Mouse (Mus musculus): ENCODE data around the gene Miox. TPM values are rescaled to one million over a fixed set of nuclear protein-coding genes. Genes with fewer than 3 reads are reported as not detected.

Miox gene
- total RNA-seq, 2 experiments from 2014 or later = not detected

DNA sequence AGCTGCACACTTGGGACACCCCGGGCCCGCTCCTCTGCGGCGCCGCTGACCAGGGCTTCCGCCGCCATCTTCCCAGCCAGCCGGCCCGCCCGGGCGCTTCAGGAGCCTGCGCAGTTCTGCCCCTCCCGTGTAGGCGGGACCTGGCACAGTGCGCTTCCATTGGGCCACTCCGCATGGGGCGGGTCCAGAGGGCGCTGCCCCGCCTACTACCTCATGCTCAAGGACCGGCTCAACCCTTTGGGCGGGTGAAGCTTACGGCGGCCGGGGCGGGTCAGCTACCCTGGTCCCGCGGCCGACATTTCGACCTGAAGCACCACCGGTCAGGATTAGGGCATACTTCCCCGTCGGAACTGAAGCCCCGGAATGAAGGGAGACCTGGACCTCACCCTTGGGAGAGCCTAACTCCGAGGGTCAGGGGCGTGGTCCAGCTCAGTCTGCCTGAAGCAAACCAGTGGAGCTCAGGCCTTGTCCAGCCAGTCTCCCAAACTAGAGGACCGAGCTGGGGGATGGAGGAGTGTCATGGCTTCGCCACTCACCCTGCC lies 18.9 kb upstream of the Miox start, which contains the start of gene Sbf1:
Gene Sbf1, minus strand, starts transcription at position 122 of the 542 bp plus-strand sequence.
- DNase-seq (ENCODE audit: low spot score in 2 of 2) = peak; percentile 97 to 98

- DNase-seq (ENCODE audit: low spot score in 2 of 2) = no peak
These were observed 18.1 kb upstream of the Miox start for GRCm38 (mm10) chr15:89316146-89316545.

DNA sequence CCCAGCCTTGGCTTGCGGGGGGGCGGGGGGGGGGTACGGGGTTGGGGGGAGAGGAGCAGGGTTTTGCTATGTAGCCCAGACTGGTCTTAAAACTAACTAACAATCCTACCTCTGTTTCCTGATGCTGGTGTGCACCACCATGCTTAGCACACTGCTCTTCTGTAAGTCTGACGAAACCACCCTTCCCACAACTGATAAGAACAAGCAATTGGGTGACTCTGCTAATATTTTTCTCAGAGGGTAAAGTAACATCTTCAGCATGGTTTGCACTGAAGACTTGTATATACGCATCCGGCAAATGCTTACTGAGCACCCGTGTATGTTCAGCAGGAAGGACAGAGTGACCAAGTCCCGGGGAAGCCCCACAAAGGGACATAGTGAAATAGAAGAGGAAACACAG lies 12.9 kb upstream of the Miox start:
- no peak for DNase-seq (ENCODE audit: low spot score in 2 of 2)

DNA sequence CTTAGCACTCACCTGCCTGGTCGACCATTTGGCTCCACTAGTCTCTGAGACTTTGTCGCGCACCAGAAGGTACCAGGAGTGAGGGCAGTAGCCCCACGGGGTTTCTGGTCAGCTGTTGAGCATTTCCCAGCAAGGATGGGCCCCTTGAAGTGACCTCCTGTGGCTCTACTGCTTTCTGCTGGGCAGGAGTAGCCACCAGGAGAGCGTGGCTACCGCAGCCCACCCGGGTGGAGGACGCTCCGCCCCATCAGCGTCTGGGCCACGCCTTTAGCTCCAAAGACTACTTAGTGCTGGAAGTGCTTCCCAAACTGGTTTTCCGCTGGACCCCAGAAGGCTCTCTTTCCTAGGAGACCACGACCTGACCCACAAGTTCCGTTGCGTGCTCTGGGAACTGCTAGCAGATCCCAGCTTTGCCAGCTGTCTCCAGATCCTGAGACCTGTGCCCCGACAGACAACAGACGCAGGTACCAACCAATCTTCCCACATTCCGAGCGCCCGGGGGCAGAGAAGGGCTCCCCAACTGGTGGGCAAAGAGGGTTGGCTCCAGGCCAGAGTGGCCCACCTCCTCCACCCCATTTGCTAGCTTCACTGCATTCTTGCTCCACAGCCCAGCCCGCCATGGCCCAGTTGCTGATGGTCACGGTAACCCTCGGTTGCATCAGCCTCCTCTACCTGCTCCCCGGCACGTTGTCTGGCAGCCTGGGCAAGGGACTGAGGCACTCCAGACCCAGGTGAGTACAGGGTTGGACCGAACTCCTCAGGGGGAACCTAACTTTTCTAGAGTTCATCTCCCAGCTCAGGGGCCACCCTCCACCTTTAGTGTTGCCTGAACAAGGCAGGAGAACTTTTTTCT lies 11.3 kb upstream of the Miox start, which contains the start of gene Adm2:
Gene Adm2, plus strand, starts transcription at position 51 of the 853 bp plus-strand sequence.
- no peak for DNase-seq (ENCODE audit: low spot score in 2 of 2)

- DNase-seq (ENCODE audit: low spot score in 2 of 2) = no peak
These were observed 10.5 kb upstream of the Miox start for GRCm38 (mm10) chr15:89323656-89324055.

DNA sequence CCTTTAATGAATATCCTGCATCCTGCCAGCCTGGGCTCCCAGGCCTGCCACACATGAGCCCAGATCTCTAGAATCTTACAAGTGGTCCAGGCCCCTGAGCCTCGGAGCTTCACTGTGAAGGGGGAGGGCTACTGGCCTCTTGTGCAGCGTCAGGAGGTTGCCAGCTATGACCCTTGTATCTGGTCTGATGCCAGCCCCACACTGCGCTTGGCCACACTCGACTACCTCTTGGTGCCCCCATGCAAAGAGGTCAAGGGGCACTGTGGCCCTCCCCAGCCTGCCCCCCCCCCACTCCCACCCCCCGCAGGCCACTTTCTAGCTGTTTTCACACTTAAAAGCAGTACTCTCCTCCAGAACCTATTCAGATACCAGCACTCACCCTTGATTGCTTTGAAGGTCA lies 7.8 kb upstream of the Miox start:
- DNase-seq (ENCODE audit: low spot score in 2 of 2) = no peak

DNA sequence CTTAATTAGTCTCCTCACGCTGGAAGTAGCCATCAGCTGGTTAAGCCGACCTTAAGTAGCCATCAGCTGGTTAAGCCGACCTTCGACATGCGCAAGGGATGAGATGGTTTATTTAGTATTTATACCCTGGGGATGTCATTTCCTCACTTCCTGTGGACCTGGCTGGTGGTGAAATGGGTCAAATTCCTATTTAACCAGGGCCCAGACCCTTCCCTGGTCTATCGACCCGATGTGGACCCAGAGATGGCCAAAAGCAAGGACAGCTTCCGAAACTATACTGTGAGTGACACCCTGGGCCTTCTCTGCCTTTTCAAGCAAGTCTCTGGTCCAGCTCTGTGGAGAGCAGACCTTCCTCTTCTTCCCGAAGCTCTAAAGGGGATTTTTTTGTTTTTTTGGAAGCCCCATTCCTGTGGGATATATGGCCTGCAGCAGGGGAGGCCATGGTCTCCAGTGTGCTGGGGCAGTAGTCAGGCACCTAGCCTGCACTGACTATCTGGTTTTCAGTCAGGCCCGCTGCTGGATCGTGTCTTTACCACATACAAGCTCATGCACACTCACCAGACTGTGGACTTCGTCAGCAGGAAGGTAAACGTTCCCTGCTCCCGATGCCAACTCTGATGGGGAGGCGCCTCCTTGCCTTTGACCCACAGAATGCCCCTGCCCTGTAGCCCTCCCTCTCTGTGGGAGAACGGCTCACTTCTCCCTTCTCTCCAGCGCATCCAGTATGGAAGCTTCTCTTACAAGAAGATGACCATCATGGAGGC lies 758 bp downstream of the Miox start:
- DNase-seq (ENCODE audit: low spot score in 2 of 2) = no peak

DNA sequence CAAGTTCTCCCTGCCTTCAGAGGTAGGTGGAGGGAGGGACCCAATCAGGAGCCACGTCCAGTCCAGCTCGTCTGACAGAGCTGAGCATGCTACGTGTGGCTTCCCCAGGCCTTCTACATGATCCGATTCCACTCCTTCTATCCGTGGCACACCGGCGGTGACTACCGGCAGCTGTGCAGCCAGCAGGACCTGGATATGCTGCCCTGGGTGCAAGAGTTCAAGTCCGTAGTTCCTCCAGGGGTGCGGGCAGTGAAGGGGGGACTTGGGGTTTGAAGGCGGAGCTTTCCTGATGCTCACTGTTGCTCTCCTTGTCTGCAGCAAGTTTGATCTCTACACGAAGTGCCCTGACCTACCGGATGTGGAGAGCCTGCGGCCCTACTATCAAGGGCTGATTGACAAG lies 2.2 kb downstream of the Miox start:
- DNase-seq (ENCODE audit: low spot score in 2 of 2) = no peak

DNA sequence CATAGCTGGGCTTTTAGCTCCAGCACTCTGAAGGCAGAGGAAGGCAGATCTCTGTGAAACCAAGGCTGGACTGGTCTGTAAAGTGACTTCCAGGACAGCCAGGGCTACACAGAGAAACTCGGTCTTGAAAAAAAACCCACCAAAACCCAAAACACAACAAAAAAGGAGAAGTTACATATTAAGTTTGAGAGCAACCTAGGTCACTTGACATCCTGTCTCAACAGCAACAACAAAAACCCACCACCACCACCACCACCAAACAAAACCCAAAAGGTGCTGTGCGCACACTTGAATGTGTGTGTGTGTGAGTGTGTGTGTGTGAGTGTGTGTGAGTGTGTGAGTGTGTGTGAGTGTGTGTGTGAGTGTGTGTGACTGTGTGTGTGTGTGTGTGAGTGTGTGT lies 5.5 kb downstream of the Miox start:
- no peak for DNase-seq (ENCODE audit: low spot score in 2 of 2)

DNA sequence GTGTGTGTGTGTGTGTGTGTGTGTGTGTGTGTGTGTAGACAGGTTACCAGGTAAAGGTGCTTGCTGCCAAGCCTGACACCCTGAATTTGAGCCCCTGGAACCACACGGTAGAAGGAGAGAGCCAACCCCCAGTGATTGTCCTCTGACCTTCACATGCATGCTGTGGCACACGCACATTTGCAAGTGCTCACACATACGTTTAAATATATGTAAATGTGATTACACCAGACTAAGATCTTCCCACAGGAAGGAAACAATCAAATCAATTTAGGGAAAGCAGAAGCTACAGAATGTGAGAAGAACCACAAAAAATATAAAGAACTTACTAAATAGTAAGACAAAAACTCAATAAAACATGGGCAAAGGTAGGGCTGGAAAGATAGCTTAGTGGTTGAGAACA lies 5.9 kb downstream of the Miox start:
- DNase-seq (ENCODE audit: low spot score in 2 of 2) = no peak

DNA sequence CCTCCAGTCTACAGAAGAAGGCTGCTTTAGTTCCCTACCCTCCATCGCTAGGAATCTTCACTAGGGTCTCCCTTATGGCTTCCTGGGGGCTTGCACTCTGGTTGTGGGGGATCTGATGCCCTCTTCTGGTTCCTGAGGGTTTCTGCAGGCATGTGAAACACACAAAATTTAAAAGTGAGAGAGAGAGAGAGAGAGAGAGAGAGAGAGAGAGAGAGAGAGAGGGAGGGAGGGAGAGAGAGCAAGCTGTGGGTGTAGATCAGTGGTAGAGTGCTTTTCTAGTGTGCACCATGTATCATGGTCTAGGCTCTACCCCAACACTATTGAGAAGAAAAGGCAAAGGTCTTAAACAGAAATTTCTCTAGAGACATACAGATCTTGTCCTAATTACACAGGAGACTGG lies 7.5 kb downstream of the Miox start:
- DNase-seq (ENCODE audit: low spot score in 2 of 2) = no peak

DNA sequence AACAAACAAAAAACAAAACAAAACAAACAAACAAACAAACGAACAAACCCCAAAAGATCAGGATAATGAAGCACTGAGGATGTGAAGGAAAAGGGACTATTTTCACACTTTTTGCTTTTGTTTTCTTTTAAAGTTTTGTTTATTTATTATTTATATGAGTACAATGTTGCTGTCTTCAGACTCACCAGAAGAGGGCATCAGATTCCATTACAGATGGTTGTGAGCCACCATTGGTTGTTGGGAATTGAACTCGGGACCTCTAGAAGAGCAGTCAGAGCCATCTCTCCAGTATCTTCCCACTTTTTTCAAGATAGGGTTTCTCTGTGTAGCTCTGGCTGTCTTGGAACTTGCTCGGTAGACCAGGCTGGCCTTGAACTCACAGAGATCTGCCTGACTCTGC lies 9.1 kb downstream of the Miox start:
- DNase-seq (ENCODE audit: low spot score in 2 of 2) = no peak

DNA sequence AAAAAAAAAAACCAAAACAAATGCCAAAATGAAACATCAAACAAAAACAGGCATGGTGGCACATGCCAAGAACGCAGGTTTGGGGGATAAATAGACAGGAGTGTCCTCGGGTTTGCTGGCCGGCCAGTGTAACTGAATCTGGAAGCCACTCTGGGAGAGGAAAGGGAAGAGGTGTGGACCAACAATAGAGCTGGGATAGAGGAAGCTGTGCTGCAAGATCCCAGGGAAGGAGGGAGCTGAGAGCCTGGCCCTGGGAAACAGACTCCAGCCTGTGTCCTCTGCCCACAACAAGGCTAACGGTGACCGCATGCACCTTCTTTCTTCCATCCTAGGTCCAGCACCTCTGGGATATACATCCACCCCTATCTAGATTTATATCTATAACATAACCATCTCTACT lies 16.2 kb downstream of the Miox start:
- no peak for DNase-seq (ENCODE audit: low spot score in 2 of 2)

- DNase-seq (ENCODE audit: low spot score in 2 of 2) = no peak
These were observed 17.1 kb downstream of the Miox start for GRCm38 (mm10) chr15:89351302-89351701.

GRCm38 (mm10) chr15:89352054-89352453 lies 17.9 kb downstream of the Miox start:
- no peak for DNase-seq (ENCODE audit: low spot score in 2 of 2)

GRCm38 (mm10) chr15:89352795-89353194 lies 18.6 kb downstream of the Miox start:
- DNase-seq (ENCODE audit: low spot score in 2 of 2) = no peak

DNA sequence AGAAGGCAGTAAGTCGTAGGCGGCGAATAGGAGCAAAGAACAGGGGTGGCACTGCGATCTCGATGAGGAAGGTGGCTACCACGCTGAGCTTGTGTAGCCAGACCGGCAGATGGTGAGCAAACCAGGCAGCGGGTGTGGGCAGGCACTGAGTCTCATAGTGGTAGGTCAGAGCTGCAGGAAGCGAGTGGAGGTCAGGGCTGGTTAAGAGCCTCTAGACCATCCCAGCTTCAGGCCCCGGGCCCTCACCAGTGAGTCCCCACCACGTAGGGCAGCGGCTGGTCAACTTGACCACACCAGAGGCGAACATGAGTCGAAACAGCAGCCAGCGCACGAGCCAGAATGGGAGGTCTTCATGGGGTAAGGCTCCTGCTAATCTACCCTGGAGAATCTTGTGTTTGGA lies 19.6 kb downstream of the Miox start:
- DNase-seq (ENCODE audit: low spot score in 2 of 2) = no peak

- no peak for DNase-seq (ENCODE audit: low spot score in 2 of 2)
These were observed 20.3 kb downstream of the Miox start for GRCm38 (mm10) chr15:89354455-89354854.

DNA sequence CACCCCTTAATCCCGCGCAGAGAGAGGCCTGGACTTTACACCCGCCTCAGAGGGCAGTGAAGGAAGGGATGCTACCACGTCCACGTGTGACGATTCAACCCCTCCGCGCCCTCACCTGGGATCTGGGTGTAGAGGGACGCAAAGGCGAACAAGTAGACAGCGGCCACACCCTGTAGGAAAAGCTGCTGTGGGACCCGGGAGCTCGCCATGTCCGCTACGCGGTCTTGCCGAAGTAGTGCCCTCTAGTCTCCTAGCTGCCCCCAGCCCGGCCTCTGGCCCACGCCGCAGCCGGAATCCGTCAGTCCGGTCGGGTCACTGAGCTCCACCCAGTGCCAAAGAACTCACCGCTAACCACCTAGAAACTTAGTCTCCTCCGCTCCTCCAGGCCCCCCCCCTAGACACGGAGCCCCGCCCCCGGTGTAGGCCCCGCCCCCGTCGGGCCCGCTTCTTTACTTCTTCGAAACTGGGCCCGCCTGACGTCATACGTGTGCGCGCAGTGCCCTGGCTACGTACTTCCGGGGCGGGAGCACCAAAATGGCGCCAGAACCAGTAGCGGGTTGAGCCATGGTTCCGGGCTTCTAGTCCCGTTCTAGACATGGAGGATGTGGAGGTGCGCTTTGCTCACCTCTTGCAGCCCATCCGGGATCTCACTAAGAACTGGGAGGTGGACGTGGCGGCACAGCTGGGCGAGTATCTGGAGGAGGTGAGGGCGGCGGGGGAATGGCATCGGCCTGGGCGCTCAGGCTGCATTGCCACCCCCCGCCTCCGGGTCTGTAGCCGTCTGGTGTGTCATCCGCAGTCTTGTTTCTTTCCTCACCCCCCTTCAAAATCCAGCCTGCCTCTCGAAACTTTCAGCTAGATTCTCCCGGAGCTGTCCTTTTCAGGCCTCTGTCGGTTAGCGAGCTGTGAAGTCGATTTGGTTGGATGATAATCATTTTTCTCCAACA lies 21.3 kb downstream of the Miox start, which contains the start of the genes Lmf2 and Ncaph2:
Gene Lmf2, minus strand, starts transcription at position 419 of the 947 bp plus-strand sequence.
Gene Ncaph2, plus strand, starts transcription at position 479 of the 947 bp plus-strand sequence.
- peak; percentile 95 for DNase-seq (ENCODE audit: low spot score in 2 of 2)

DNA sequence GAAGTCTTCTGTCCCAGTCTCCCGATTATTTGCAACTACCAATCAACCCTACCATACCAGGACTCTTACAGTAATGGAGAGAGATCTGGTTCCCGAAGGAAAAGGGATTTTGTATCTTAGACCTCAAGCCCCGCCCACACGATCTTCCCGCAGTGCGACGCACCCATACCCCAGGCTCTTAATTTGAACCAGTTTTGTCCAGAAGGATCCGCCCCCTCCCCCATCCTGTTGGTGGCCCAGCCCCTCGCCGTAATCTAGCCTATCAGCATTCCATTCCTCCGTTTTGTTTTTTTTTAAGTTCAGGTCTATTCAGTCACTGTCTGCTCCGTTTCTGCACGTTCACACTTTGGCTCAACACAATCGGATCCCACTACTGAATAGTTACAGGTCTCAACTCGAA lies 22.2 kb downstream of the Miox start:
- peak in 1 of 2 experiments; percentile 42 for DNase-seq (ENCODE audit: low spot score in 2 of 2)

DNA sequence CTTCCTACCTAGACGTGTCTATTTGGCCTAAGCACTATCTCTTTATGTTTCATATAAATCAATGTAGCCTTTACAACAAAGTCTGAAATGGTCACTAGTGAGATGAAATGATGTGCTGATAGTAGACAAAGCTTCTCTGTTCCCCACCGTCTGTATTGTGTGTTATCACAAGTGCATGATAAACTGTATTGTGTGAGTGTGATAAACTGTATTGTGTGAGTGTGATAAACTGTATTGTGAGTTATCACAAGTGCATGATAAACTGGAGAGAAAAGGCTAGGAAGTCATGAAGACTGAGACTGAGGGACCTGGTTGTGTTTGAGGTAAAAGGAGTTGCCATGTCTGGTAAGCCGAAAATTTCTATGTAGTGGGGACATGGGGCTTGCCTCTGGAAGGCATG lies 24.6 kb downstream of the Miox start:
- DNase-seq (ENCODE audit: low spot score in 2 of 2) = no peak
